ENCODE assay signal across 9 mouse cellular contexts in genomic region chr4:132328391-132328982, GRCm38 (mm10). TPM values are rescaled to one million over a fixed set of nuclear protein-coding genes. Genes with fewer than 3 reads are reported as not detected.
A peak's percentile ranks its signal among the peaks of the same experiment; 100 is the strongest.
DNase-seq lines count a peak whose midpoint lies in the region; ATAC-seq and TF ChIP-seq lines count a peak whose summit lies in the region.
"Had no signal": no experiment of that assay in that cellular context is flagged by ENCODE, and none has a peak within 500 bp of the region (broad histone marks: within the 10 kb centered on the region; RNA-seq: fewer than 3 reads in every experiment).

No protein-coding gene starts in this region.

- intact Hi-C loops in left cerebral cortex, postnatal 10 days (cut with DNase I): no loop called here

- H3K27ac ChIP-seq in lung, embryonic 16.5 days (ENCODE audit: low read length): peak overlapping the region; percentile 96; the same call in 1 of the 2 replicates
- H3K27ac ChIP-seq in embryonic facial prominence, embryonic 14.5 days (replicated peaks; ENCODE audit: low read depth, low read length): peak overlapping the region; percentile 66; the same call in 1 of the 2 replicates
- H3K27ac ChIP-seq in limb, embryonic 10.5 days: peak overlapping the region; percentile 92
- no peak overlapping the region for H3K27ac ChIP-seq in olfactory bulb, adult 2 months (ENCODE audit: insufficient read depth, low read depth, low read length)

- ATAC-seq in lung, embryonic 16.5 days (ENCODE audit: low read depth): no peak
- no peak for ATAC-seq in embryonic facial prominence, embryonic 14.5 days (ENCODE audit: low read depth)

- H3K9ac ChIP-seq in lung, embryonic 16.5 days (ENCODE audit: low read length): peak overlapping the region; percentile 94
- H3K9ac ChIP-seq in embryonic facial prominence, embryonic 14.5 days (ENCODE audit: low read depth, low read length): peak overlapping the region; percentile 89

- 43% methylated on average over 14 of the region's 14 CpGs for WGBS in lung, embryonic 16.5 days
- WGBS in embryonic facial prominence, embryonic 14.5 days: 44% methylated on average over 14 of the region's 14 CpGs
- 52% methylated on average over 14 of the region's 14 CpGs for WGBS in limb, embryonic 10.5 days
- WGBS in olfactory bulb, adult 2 months: 45% methylated on average over 14 of the region's 14 CpGs

- TF ChIP-seq CTCF in olfactory bulb, adult 2 months (IDR thresholded peaks at IDR 0.05; ENCODE audit: insufficient read depth, low read depth, low read length): no peak

- H3K36me3 ChIP-seq in lung, embryonic 16.5 days (ENCODE audit: control insufficient read depth, insufficient read depth, low read length): peaks cover 19% of the 10 kb centered on the region
- peaks cover 55% of the 10 kb centered on the region for H3K36me3 ChIP-seq in embryonic facial prominence, embryonic 14.5 days (ENCODE audit: control insufficient read depth, insufficient read depth, low read length)
- H3K36me3 ChIP-seq in limb, embryonic 10.5 days: peaks cover 61% of the 10 kb centered on the region

- H3K27me3 ChIP-seq in lung, embryonic 16.5 days (ENCODE audit: control insufficient read depth, insufficient read depth, low read depth, low read length): no peaks in the 10 kb centered on the region
- no peaks in the 10 kb centered on the region for H3K27me3 ChIP-seq in embryonic facial prominence, embryonic 14.5 days (replicated peaks; ENCODE audit: control insufficient read depth, insufficient read depth, low read length)
- H3K27me3 ChIP-seq in limb, embryonic 10.5 days (ENCODE audit: low read depth, poor library complexity, severe bottlenecking): no peaks in the 10 kb centered on the region

- H3K9me3 ChIP-seq in lung, embryonic 16.5 days (ENCODE audit: control insufficient read depth, low read length): no peaks in the 10 kb centered on the region
- no peaks in the 10 kb centered on the region for H3K9me3 ChIP-seq in embryonic facial prominence, embryonic 14.5 days (ENCODE audit: control insufficient read depth, low read length)
- H3K9me3 ChIP-seq in limb, embryonic 10.5 days (replicated peaks): no peaks in the 10 kb centered on the region

- no peak for TF ChIP-seq POLR2A in olfactory bulb, adult 2 months (IDR thresholded peaks at IDR 0.05; ENCODE audit: insufficient read depth, low read depth, low read length)

- no peak for DNase-seq in lung, adult 18-20 months
- no peak for DNase-seq in embryonic facial prominence, embryonic 14.5 days (ENCODE audit: low spot score)
- DNase-seq in limb, embryonic 10.5 days (ENCODE audit: low spot score): no peak
- DNase-seq in gastrocnemius, postnatal 25 days: no peak
- no peak for DNase-seq in left cerebral cortex, adult 18-20 months (ENCODE audit: low spot score in 2 of 2)
- no peak for DNase-seq in left cerebral cortex, postnatal 10 days (ENCODE audit: extremely low spot score in 1 of 2, low spot score in 2 of 2)

- peak overlapping the region; percentile 68 for H3K4me2 ChIP-seq in lung, embryonic 16.5 days (ENCODE audit: low read depth, low read length)
- H3K4me2 ChIP-seq in embryonic facial prominence, embryonic 14.5 days (ENCODE audit: low read depth, low read length): peak overlapping the region; percentile 83

- peak overlapping the region; percentile 88 for H3K4me3 ChIP-seq in lung, embryonic 16.5 days (ENCODE audit: low read length)
- H3K4me3 ChIP-seq in embryonic facial prominence, embryonic 14.5 days (ENCODE audit: low read depth, low read length): peak overlapping the region; percentile 79
- H3K4me3 ChIP-seq in limb, embryonic 10.5 days: peak overlapping the region; percentile 73
- peak overlapping the region; percentile 94 for H3K4me3 ChIP-seq in olfactory bulb, adult 2 months (ENCODE audit: insufficient read depth, low read depth, low read length)

- peaks cover 7% of the 10 kb centered on the region for H3K4me1 ChIP-seq in lung, embryonic 16.5 days (replicated peaks; ENCODE audit: control insufficient read depth, insufficient read depth, low read length)
- peaks cover 13% of the 10 kb centered on the region for H3K4me1 ChIP-seq in embryonic facial prominence, embryonic 14.5 days (ENCODE audit: control insufficient read depth, insufficient read depth, low read length)
- H3K4me1 ChIP-seq in limb, embryonic 10.5 days: peaks cover 22% of the 10 kb centered on the region
- H3K4me1 ChIP-seq in olfactory bulb, adult 2 months (ENCODE audit: control insufficient read depth, insufficient read depth, low read length): peaks cover 6% of the 10 kb centered on the region; the same call in 1 of the 2 replicates

RNA-seq across cellular contexts. Expression of gene Trnau1ap, which starts 0.9 kb away (rescaled TPM):
- polyA plus RNA-seq in lung, embryonic 16.5 days (2015; fragmentation: Nextera tagmentation; extraction: Ambion mirVana): 67.0 TPM in 2 replicates
- 62.3 and 69.9 TPM in 2 replicates for polyA plus RNA-seq in embryonic facial prominence, embryonic 14.5 days (2014; fragmentation: Nextera tagmentation; extraction: Ambion mirVana)
- polyA plus RNA-seq in limb, embryonic 10.5 days (2016; fragmentation: Nextera tagmentation; extraction: Ambion mirVana): 89.2 and 90.1 TPM in 2 replicates
- not detected in 2 replicates for polyA plus RNA-seq in olfactory bulb, adult 2 months (2012; ENCODE audit: insufficient read depth, insufficient read length, low replicate concordance, missing spikeins)
- total RNA-seq in gastrocnemius, postnatal 25 days (2021): 10 to 100 TPM in 1 of 2 experiments, 1 to 10 TPM in 1; 9.9 to 10.4 TPM
- 10 to 100 TPM; 24.3 to 26.2 TPM for total RNA-seq in left cerebral cortex, adult 18-20 months (2021)
- 10 to 100 TPM; 24.6 TPM for total RNA-seq in left cerebral cortex, postnatal 10 days (2021)

RNA-seq across cellular contexts. Expression of gene Rcc1, which starts 24.9 kb away (rescaled TPM):
- polyA plus RNA-seq in lung, embryonic 16.5 days (2015; fragmentation: Nextera tagmentation; extraction: Ambion mirVana): 73.0 and 73.9 TPM in 2 replicates
- polyA plus RNA-seq in embryonic facial prominence, embryonic 14.5 days (2014; fragmentation: Nextera tagmentation; extraction: Ambion mirVana): 40.4 and 46.6 TPM in 2 replicates
- polyA plus RNA-seq in limb, embryonic 10.5 days (2016; fragmentation: Nextera tagmentation; extraction: Ambion mirVana): 162 and 192 TPM in 2 replicates
- not detected in 2 replicates for polyA plus RNA-seq in olfactory bulb, adult 2 months (2012; ENCODE audit: insufficient read depth, insufficient read length, low replicate concordance, missing spikeins)
- 1 to 10 TPM; 6.5 to 6.6 TPM for total RNA-seq in gastrocnemius, postnatal 25 days (2021)
- 10 to 100 TPM; 11.6 to 13.2 TPM for total RNA-seq in left cerebral cortex, adult 18-20 months (2021)
- total RNA-seq in left cerebral cortex, postnatal 10 days (2021): 10 to 100 TPM; 14.7 to 14.9 TPM

RNA-seq across cellular contexts. Expression of gene Rab42, which starts 25.3 kb away (rescaled TPM):
- 2.1 and 2.5 TPM in 2 replicates for polyA plus RNA-seq in lung, embryonic 16.5 days (2015; fragmentation: Nextera tagmentation; extraction: Ambion mirVana)
- polyA plus RNA-seq in embryonic facial prominence, embryonic 14.5 days (2014; fragmentation: Nextera tagmentation; extraction: Ambion mirVana): 1.8 and 2.3 TPM in 2 replicates
- 0.68 and 1.4 TPM in 2 replicates for polyA plus RNA-seq in limb, embryonic 10.5 days (2016; fragmentation: Nextera tagmentation; extraction: Ambion mirVana)
- polyA plus RNA-seq in olfactory bulb, adult 2 months (2012; ENCODE audit: insufficient read depth, insufficient read length, low replicate concordance, missing spikeins): not detected in 2 replicates
- total RNA-seq in gastrocnemius, postnatal 25 days (2021): under 1 TPM in 1 of 2 experiments, not detected in 1; 0.48 TPM
- total RNA-seq in left cerebral cortex, adult 18-20 months (2021): 1 to 10 TPM; 1.9 to 2.7 TPM
- 1 to 10 TPM in 1 of 2 experiments, under 1 TPM in 1; 0.79 to 1.3 TPM for total RNA-seq in left cerebral cortex, postnatal 10 days (2021)
- total RNA-seq: common myeloid progenitor, adult 5-6 weeks had no signal

RNA-seq across cellular contexts. Expression of gene Taf12, which starts 54.3 kb away (rescaled TPM):
- 48.5 and 50.3 TPM in 2 replicates for polyA plus RNA-seq in lung, embryonic 16.5 days (2015; fragmentation: Nextera tagmentation; extraction: Ambion mirVana)
- 43.4 and 48.8 TPM in 2 replicates for polyA plus RNA-seq in embryonic facial prominence, embryonic 14.5 days (2014; fragmentation: Nextera tagmentation; extraction: Ambion mirVana)
- 60.9 and 62.9 TPM in 2 replicates for polyA plus RNA-seq in limb, embryonic 10.5 days (2016; fragmentation: Nextera tagmentation; extraction: Ambion mirVana)
- not detected in 2 replicates for polyA plus RNA-seq in olfactory bulb, adult 2 months (2012; ENCODE audit: insufficient read depth, insufficient read length, low replicate concordance, missing spikeins)
- total RNA-seq in gastrocnemius, postnatal 25 days (2021): 10 to 100 TPM; 31.6 to 32.1 TPM
- 10 to 100 TPM; 23.1 to 24.5 TPM for total RNA-seq in left cerebral cortex, adult 18-20 months (2021)
- 10 to 100 TPM; 13.9 to 15.4 TPM for total RNA-seq in left cerebral cortex, postnatal 10 days (2021)

Comparison
In these comparisons a context has a peak if more than half of its experiments do, and no peak if none do; other contexts are left out.
1. RNA of gene Trnau1ap, which starts 0.9 kb away (polyA plus RNA-seq): 89.2 to 90.1 TPM in limb, embryonic 10.5 days, 67.0 TPM in lung, embryonic 16.5 days and 62.3 to 69.9 TPM in embryonic facial prominence, embryonic 14.5 days; not detected in olfactory bulb, adult 2 months; every median in the first group is over 10 times any median in the second.
2. Peak in every context shown above with its lines, with median percentiles within 50 percentile points of each other: H3K4me3 ChIP-seq.